Mouse (Mus musculus) testis, adult 2 months (tissue): ENCODE measurements around the gene Smpdl3b.

Experiments used
- CTCF ChIP-seq: fragments of 200-500 bp; IDR thresholded peaks from 2 replicates; pipeline ENCODE4 v1.5.1; 2012; ENCODE audit warnings: low read depth, mild to moderate bottlenecking, inconsistent platforms, low read length, moderate library complexity; ENCODE audit not compliant: control insufficient read depth, insufficient read depth, insufficient replicate concordance
- POLR2A ChIP-seq: fragments of 200-500 bp; IDR thresholded peaks from 2 replicates; pipeline ENCODE4 v1.6.1; 2012; ENCODE audit warnings: low read depth, mild to moderate bottlenecking, inconsistent platforms, low read length, moderate library complexity; ENCODE audit not compliant: control insufficient read depth

DNA sequence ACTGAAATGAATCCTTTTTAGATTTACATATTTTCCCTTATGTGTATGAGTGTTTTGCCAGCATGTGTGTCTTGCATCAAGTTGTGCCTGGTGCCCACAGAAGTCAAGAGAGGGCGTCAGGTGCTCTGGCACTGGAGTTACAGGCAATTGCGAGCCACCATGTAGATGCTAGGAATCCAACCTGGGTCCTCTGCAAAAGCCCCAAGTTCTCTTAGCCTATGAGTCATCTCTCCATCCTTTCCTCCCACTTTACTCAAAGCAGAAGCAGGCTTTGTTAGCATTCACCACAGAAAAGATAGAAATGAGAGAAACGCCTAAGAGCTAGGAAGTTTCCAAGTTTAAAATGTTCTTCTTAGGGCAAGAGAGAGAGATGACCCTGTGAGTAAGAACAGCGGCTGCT, 42.8 kb upstream of the Smpdl3b start:
- TF ChIP-seq CTCF (no peak), POLR2A (no peak)
